Mouse (Mus musculus) liver, postnatal 0 days (tissue): ENCODE data around the gene Ap2b1.

Experiments used
- CTCF ChIP-seq: sonication (generic); IDR thresholded peaks from 2 replicates; pipeline ENCODE4 v1.5.1; 2016; ENCODE audit warnings: antibody characterized with exemption, low read depth
- EP300 ChIP-seq: IDR thresholded peaks from 2 replicates; pipeline ENCODE4 v1.6.1; 2016; ENCODE audit warnings: antibody characterized with exemption, low read depth, mild to moderate bottlenecking

- TF ChIP-seq EP300 (no peak), CTCF (no peak)
Measured at GRCm38 (mm10) chr11:83439426-83440060, 140.7 kb downstream of the Ap2b1 start.
